27 mouse cellular contexts compared by ENCODE assay signal in genomic region chr16:57360785-57361184, GRCm38 (mm10).
"Had no signal": no experiment of that assay in that cellular context is flagged by ENCODE, and none has a peak within 500 bp of the region (broad histone marks: within the 10 kb centered on the region; RNA-seq: fewer than 3 reads in every experiment).

No protein-coding gene starts in this region.

- H3K4me2 ChIP-seq: heart, embryonic 11.5 days; heart, embryonic 13.5 days; heart, embryonic 15.5 days; hindbrain, embryonic 13.5 days; hindbrain, embryonic 15.5 days; kidney, embryonic 15.5 days; limb, embryonic 12.5 days; liver, embryonic 11.5 days; liver, embryonic 13.5 days; liver, embryonic 15.5 days had no signal

- H3K4me1 ChIP-seq: liver, embryonic 13.5 days; liver, embryonic 15.5 days had no signal

- H3K27ac ChIP-seq: heart, embryonic 13.5 days; heart, embryonic 15.5 days; hindbrain, embryonic 13.5 days; hindbrain, embryonic 15.5 days; hindbrain, postnatal 0 days; kidney, embryonic 15.5 days; kidney, postnatal 0 days; limb, embryonic 12.5 days; liver, embryonic 13.5 days; liver, embryonic 15.5 days had no signal

- H3K9ac ChIP-seq: heart, embryonic 13.5 days; heart, embryonic 15.5 days; hindbrain, embryonic 13.5 days; hindbrain, embryonic 15.5 days; kidney, embryonic 15.5 days; limb, embryonic 12.5 days; liver, embryonic 13.5 days; liver, embryonic 15.5 days had no signal

- H3K4me3 ChIP-seq: heart, embryonic 13.5 days; heart, embryonic 15.5 days; hindbrain, embryonic 13.5 days; hindbrain, embryonic 15.5 days; kidney, embryonic 15.5 days; limb, embryonic 12.5 days; liver, embryonic 13.5 days; liver, embryonic 15.5 days had no signal

- DNase-seq: gastrocnemius, postnatal 14 days; gastrocnemius, postnatal 36 days; heart, adult 18-20 months; heart, postnatal 14 days; heart, postnatal 36 days; kidney, adult 11 months; kidney, adult 2 months; kidney, adult 9 months; kidney, postnatal 14 days; kidney, postnatal 36 days; layer of hippocampus, adult 9-11 months; layer of hippocampus, postnatal 36 days; left cerebral cortex, postnatal 4 days; liver; liver, embryonic 13.5 days had no signal

- H3K27me3 ChIP-seq: heart, embryonic 13.5 days; heart, embryonic 15.5 days; hindbrain, embryonic 13.5 days; hindbrain, embryonic 15.5 days; limb, embryonic 12.5 days; liver, embryonic 13.5 days; liver, embryonic 15.5 days had no signal

- ATAC-seq: hindbrain, postnatal 0 days; intestine, embryonic 16.5 days had no signal

- H3K36me3 ChIP-seq: heart, embryonic 13.5 days; heart, embryonic 15.5 days; hindbrain, embryonic 13.5 days; hindbrain, embryonic 15.5 days; kidney, embryonic 15.5 days; limb, embryonic 12.5 days; liver, embryonic 13.5 days; liver, embryonic 15.5 days had no signal

- H3K9me3 ChIP-seq: heart, embryonic 13.5 days; heart, embryonic 15.5 days; hindbrain, embryonic 13.5 days; hindbrain, embryonic 15.5 days; kidney, embryonic 15.5 days; limb, embryonic 12.5 days; liver, embryonic 13.5 days; liver, embryonic 15.5 days had no signal
